Mouse (Mus musculus): ENCODE results near the gene Klb. TPM values are rescaled to one million over a fixed set of nuclear protein-coding genes. Genes with fewer than 3 reads are reported as not detected.

Klb gene
- polyA plus RNA-seq, 1 experiment from 2014 or later = 0.08 TPM

DNA sequence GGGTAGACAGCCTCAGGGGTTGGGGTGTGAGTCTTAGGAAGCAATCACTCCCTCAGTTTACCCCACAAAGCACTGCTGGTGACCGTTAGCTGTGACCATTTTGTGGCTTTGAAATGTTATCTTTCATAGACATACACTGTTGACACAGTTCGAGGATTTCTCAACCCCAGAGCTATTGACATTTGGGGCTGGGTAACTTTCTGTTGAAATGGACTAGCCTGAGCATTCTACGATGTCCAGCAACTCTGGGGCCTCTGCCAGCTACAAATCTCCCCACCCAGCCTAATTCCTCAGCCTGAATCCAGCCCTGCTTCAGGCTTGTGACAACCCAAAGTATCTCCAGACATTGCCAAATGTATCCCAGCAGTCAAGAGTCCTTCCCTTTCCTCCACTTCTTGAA, 6.0 kb downstream of the Klb start:
- no peak overlapping the region for H3K4me2 ChIP-seq (ENCODE audit: low read depth)
- 87% methylated on average over 3 of the region's 3 CpGs for WGBS

GRCm38 (mm10) chr5:65354985-65355384, 6.9 kb downstream of the Klb start:
- WGBS = 76% methylated on average over 5 of the region's 5 CpGs
- no peaks in the 10 kb centered on the region for H3K36me3 ChIP-seq (ENCODE audit: control insufficient read depth, insufficient read depth, low read length)
- DNase-seq (ENCODE audit: low spot score) = no peak

More for the DNA sequence above, 6.0 kb downstream of the Klb start:
- no peak for ATAC-seq (ENCODE audit: insufficient read depth, low FRiP score, low TSS enrichment)
- no peaks in the 10 kb centered on the region for H3K4me1 ChIP-seq (ENCODE audit: control insufficient read depth, insufficient read depth, low read length)
- no peak for DNase-seq (ENCODE audit: low spot score)
- no peaks in the 10 kb centered on the region for H3K36me3 ChIP-seq (ENCODE audit: control insufficient read depth, insufficient read depth, low read length)
- no peak overlapping the region for H3K9ac ChIP-seq (ENCODE audit: low read length)
- no peaks in the 10 kb centered on the region for H3K27me3 ChIP-seq (ENCODE audit: control insufficient read depth, insufficient read depth, low read length)
- no peak overlapping the region for H3K27ac ChIP-seq (ENCODE audit: low read depth, low read length)
- no peak overlapping the region for H3K4me3 ChIP-seq (ENCODE audit: low read depth, low read length)
- no peaks in the 10 kb centered on the region for H3K9me3 ChIP-seq (ENCODE audit: control insufficient read depth, low read length)

GRCm38 (mm10) chr5:65356851-65357250, 8.7 kb downstream of the Klb start:
- Histone ChIP-seq H3K36me3 (ENCODE audit: control insufficient read depth, insufficient read depth, low read length) (no peaks in the 10 kb centered on the region), H3K4me2 (ENCODE audit: low read depth) (no peak overlapping the region), H3K9ac (ENCODE audit: low read length) (no peak overlapping the region), H3K4me1 (ENCODE audit: control insufficient read depth, insufficient read depth, low read length) (no peaks in the 10 kb centered on the region), H3K27ac (ENCODE audit: low read depth, low read length) (no peak overlapping the region), H3K9me3 (ENCODE audit: control insufficient read depth, low read length) (no peaks in the 10 kb centered on the region), H3K27me3 (ENCODE audit: control insufficient read depth, insufficient read depth, low read length) (no peaks in the 10 kb centered on the region), H3K4me3 (ENCODE audit: low read depth, low read length) (no peak overlapping the region)
- 84% methylated on average over 6 of the region's 6 CpGs for WGBS
- DNase-seq (ENCODE audit: low spot score) (no peak), ATAC-seq (ENCODE audit: insufficient read depth, low FRiP score, low TSS enrichment) (no peak)

More at GRCm38 (mm10) chr5:65354985-65355384, 6.9 kb downstream of the Klb start:
- Histone ChIP-seq H3K4me2 (ENCODE audit: low read depth) (no peak overlapping the region), H3K27ac (ENCODE audit: low read depth, low read length) (no peak overlapping the region), H3K9me3 (ENCODE audit: control insufficient read depth, low read length) (no peaks in the 10 kb centered on the region), H3K9ac (ENCODE audit: low read length) (no peak overlapping the region), H3K27me3 (ENCODE audit: control insufficient read depth, insufficient read depth, low read length) (no peaks in the 10 kb centered on the region), H3K4me3 (ENCODE audit: low read depth, low read length) (no peak overlapping the region), H3K4me1 (ENCODE audit: control insufficient read depth, insufficient read depth, low read length) (no peaks in the 10 kb centered on the region)
- no peak for ATAC-seq (ENCODE audit: insufficient read depth, low FRiP score, low TSS enrichment)

- 89% methylated on average over 3 of the region's 3 CpGs for WGBS
- no peak overlapping the region for H3K9ac ChIP-seq (ENCODE audit: low read length)
- no peak overlapping the region for H3K27ac ChIP-seq (ENCODE audit: low read depth, low read length)
- no peaks in the 10 kb centered on the region for H3K27me3 ChIP-seq (ENCODE audit: control insufficient read depth, insufficient read depth, low read length)
- no peak overlapping the region for H3K4me2 ChIP-seq (ENCODE audit: low read depth)
- ATAC-seq (ENCODE audit: insufficient read depth, low FRiP score, low TSS enrichment) = no peak
- no peaks in the 10 kb centered on the region for H3K36me3 ChIP-seq (ENCODE audit: control insufficient read depth, insufficient read depth, low read length)
- no peaks in the 10 kb centered on the region for H3K4me1 ChIP-seq (ENCODE audit: control insufficient read depth, insufficient read depth, low read length)
- no peak overlapping the region for H3K4me3 ChIP-seq (ENCODE audit: low read depth, low read length)
- no peaks in the 10 kb centered on the region for H3K9me3 ChIP-seq (ENCODE audit: control insufficient read depth, low read length)
- DNase-seq (ENCODE audit: low spot score) = no peak
Observed at GRCm38 (mm10) chr5:65357771-65358170, 9.7 kb downstream of the Klb start.

DNA sequence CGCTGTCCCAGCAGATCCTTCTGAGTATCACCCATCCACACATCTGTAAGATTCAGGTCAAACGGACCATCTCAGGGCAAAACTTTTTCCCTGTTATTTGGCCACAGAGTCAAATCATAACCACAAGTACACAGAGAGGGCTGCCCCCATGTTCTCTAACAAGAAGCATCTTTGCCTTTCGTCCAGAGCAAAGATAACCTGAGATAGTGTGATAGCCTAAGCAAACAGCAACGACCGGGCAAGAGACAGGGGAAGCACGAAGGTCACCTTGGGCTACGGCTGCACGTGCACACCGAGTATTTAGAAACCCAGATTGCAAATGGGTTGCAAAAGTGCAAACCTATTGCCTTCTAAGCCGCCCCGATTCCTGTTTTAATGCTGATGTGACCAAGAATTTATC, 19.7 kb downstream of the Klb start:
- DNase-seq (ENCODE audit: low spot score) = no peak
- 91% methylated on average over 11 of the region's 11 CpGs for WGBS

DNA sequence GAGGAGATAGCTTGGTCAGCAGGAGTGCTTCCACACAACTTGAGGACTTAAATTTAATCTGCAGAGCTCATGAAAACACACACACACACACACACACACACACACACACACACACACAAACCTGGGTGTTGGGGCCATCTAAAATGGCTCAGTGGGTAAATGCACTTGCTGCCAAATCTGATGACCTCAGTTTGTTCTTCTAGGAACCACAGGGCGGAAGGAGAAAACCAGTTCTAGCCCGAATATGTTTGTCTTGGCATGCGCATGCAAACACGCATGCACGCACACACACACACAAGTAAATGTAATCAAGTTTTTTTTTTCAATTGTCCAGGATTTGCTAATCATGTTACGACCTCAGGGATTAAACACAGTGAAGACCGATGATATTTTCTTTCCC, 23.4 kb downstream of the Klb start:
- Histone ChIP-seq H3K9ac (ENCODE audit: low read length) (no peak overlapping the region), H3K36me3 (ENCODE audit: control insufficient read depth, insufficient read depth, low read length) (no peaks in the 10 kb centered on the region), H3K27me3 (ENCODE audit: control insufficient read depth, insufficient read depth, low read length) (no peaks in the 10 kb centered on the region), H3K9me3 (ENCODE audit: control insufficient read depth, low read length) (no peaks in the 10 kb centered on the region), H3K27ac (ENCODE audit: low read depth, low read length) (no peak overlapping the region), H3K4me3 (ENCODE audit: low read depth, low read length) (no peak overlapping the region), H3K4me1 (ENCODE audit: control insufficient read depth, insufficient read depth, low read length) (no peaks in the 10 kb centered on the region), H3K4me2 (ENCODE audit: low read depth) (no peak overlapping the region)
- WGBS = 97% methylated on average over 7 of the region's 7 CpGs
- ATAC-seq (ENCODE audit: insufficient read depth, low FRiP score, low TSS enrichment) (no peak), DNase-seq (ENCODE audit: low spot score) (no peak)

More for the DNA sequence above, 19.7 kb downstream of the Klb start:
- H3K4me1 ChIP-seq (ENCODE audit: control insufficient read depth, insufficient read depth, low read length) = no peaks in the 10 kb centered on the region
- H3K36me3 ChIP-seq (ENCODE audit: control insufficient read depth, insufficient read depth, low read length) = no peaks in the 10 kb centered on the region
- H3K27me3 ChIP-seq (ENCODE audit: control insufficient read depth, insufficient read depth, low read length) = no peaks in the 10 kb centered on the region
- no peak overlapping the region for H3K27ac ChIP-seq (ENCODE audit: low read depth, low read length)
- no peak overlapping the region for H3K4me2 ChIP-seq (ENCODE audit: low read depth)
- no peak overlapping the region for H3K4me3 ChIP-seq (ENCODE audit: low read depth, low read length)
- ATAC-seq (ENCODE audit: insufficient read depth, low FRiP score, low TSS enrichment) = no peak
- H3K9ac ChIP-seq (ENCODE audit: low read length) = no peak overlapping the region
- H3K9me3 ChIP-seq (ENCODE audit: control insufficient read depth, low read length) = no peaks in the 10 kb centered on the region

DNA sequence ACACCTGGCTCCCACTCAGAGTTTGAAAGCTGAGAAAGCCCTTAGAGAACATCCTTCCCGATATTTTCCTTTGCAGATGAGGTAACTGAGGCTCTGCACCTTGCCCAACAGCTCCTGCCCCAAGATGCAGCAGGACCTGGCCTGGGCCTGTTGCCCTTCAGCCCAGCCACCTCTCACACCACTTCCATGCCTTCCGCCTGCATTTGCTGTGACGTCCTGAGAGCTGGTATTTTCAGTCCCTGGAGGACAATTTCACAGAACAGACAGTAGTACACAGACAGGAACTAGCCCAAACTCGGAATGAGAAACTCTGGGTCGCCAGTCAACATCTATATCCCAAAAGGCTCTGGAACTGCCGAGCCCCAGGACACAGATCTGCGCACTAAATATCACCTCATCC, 26.6 kb downstream of the Klb start:
- DNase-seq (ENCODE audit: low spot score) = no peak
- Histone ChIP-seq H3K4me2 (ENCODE audit: low read depth) (no peak overlapping the region), H3K4me1 (ENCODE audit: control insufficient read depth, insufficient read depth, low read length) (no peaks in the 10 kb centered on the region), H3K4me3 (ENCODE audit: low read depth, low read length) (no peak overlapping the region), H3K36me3 (ENCODE audit: control insufficient read depth, insufficient read depth, low read length) (no peaks in the 10 kb centered on the region), H3K9me3 (ENCODE audit: control insufficient read depth, low read length) (no peaks in the 10 kb centered on the region), H3K27me3 (ENCODE audit: control insufficient read depth, insufficient read depth, low read length) (no peaks in the 10 kb centered on the region), H3K27ac (ENCODE audit: low read depth, low read length) (no peak overlapping the region), H3K9ac (ENCODE audit: low read length) (no peak overlapping the region)
- 88% methylated on average over 7 of the region's 7 CpGs for WGBS
- ATAC-seq (ENCODE audit: insufficient read depth, low FRiP score, low TSS enrichment) = no peak

- no peak overlapping the region for H3K9ac ChIP-seq (ENCODE audit: low read length)
- H3K4me2 ChIP-seq (ENCODE audit: low read depth) = no peak overlapping the region
- 65% methylated on average over 2 of the region's 2 CpGs for WGBS
- peaks cover 4% of the 10 kb centered on the region; the same call in 1 of the 2 replicates for H3K4me1 ChIP-seq (ENCODE audit: control insufficient read depth, insufficient read depth, low read length)
- H3K9me3 ChIP-seq (ENCODE audit: control insufficient read depth, low read length) = no peaks in the 10 kb centered on the region
- no peak overlapping the region for H3K4me3 ChIP-seq (ENCODE audit: low read depth, low read length)
- peaks cover 13% of the 10 kb centered on the region for H3K36me3 ChIP-seq (ENCODE audit: control insufficient read depth, insufficient read depth, low read length)
- H3K27ac ChIP-seq (ENCODE audit: low read depth, low read length) = no peak overlapping the region
- no peaks in the 10 kb centered on the region for H3K27me3 ChIP-seq (ENCODE audit: control insufficient read depth, insufficient read depth, low read length)
- no peak for DNase-seq (ENCODE audit: low spot score)
- no peak for ATAC-seq (ENCODE audit: insufficient read depth, low FRiP score, low TSS enrichment)
Observed at GRCm38 (mm10) chr5:65385704-65386103, 37.6 kb downstream of the Klb start.

GRCm38 (mm10) chr5:65387008-65387867, 39.1 kb downstream of the Klb start:
- no peaks in the 10 kb centered on the region for H3K9me3 ChIP-seq (ENCODE audit: control insufficient read depth, low read length)
- peaks cover 13% of the 10 kb centered on the region for H3K36me3 ChIP-seq (ENCODE audit: control insufficient read depth, insufficient read depth, low read length)
- ATAC-seq (ENCODE audit: insufficient read depth, low FRiP score, low TSS enrichment) = no peak
- 80% methylated on average over 6 of the region's 6 CpGs for WGBS
- no peak overlapping the region for H3K4me3 ChIP-seq (ENCODE audit: low read depth, low read length)
- H3K27ac ChIP-seq (ENCODE audit: low read depth, low read length) = no peak overlapping the region
- H3K27me3 ChIP-seq (ENCODE audit: control insufficient read depth, insufficient read depth, low read length) = no peaks in the 10 kb centered on the region
- no peak overlapping the region for H3K4me2 ChIP-seq (ENCODE audit: low read depth)
- peaks cover 4% of the 10 kb centered on the region; the same call in 1 of the 2 replicates for H3K4me1 ChIP-seq (ENCODE audit: control insufficient read depth, insufficient read depth, low read length)
- no peak overlapping the region for H3K9ac ChIP-seq (ENCODE audit: low read length)
- DNase-seq (ENCODE audit: low spot score) = no peak
